Mouse (Mus musculus): Measurements from ENCODE around the gene Hnrnph3. TPM values are rescaled to one million over a fixed set of nuclear protein-coding genes. Genes with fewer than 3 reads are reported as not detected.

Gene Hnrnph3
- total and polyA plus RNA-seq, 3 experiments: 9.5 to 37.8 (median 15.1) TPM

DNA sequence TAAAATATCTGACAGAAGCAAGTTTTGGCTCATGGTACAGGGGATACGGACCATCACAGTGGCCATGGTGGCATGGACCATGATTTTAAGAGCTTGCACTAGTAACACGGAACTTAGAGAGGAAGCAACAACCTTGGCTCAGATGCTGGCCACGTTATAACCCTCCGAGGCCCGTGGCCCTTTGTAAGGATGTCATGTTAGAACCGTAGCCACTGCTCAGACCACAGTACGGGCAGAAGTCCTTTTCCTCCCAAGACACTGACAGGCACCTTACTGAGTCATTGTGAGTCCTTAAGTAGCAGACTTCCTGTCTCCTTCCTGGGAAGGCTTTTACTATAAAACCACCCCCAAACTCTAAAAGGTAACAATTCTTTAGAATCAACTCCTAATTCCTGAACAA is 27.2 kb upstream of the Hnrnph3 start:
- Histone ChIP-seq H3K9me3 (replicated peaks; ENCODE audit: low read length) (no peaks in the 10 kb centered on the region), H3K4me1 (ENCODE audit: control insufficient read depth in 1 of 2, insufficient read depth in 2 of 2) (peaks cover 9 to 29% of the 10 kb centered on the region in 2 experiments; a peak in 3 of 4 replicates), H3K9ac (ENCODE audit: insufficient read depth, low read depth) (no peak overlapping the region), H3K79me2 (replicated peaks; ENCODE audit: control insufficient read depth, extremely low read depth, insufficient read depth, poor library complexity, severe bottlenecking) (no peaks in the 10 kb centered on the region), H3K4me3 (replicated peaks in 1 of 3; ENCODE audit: low read depth in 2 of 3, low read length in 2 of 3, poor library complexity in 1 of 3) (no peak overlapping the region), H3K4me2 (ENCODE audit: insufficient read depth, low read depth, poor library complexity, severe bottlenecking) (no peak overlapping the region), H3K36me3 (replicated peaks in 1 of 2; ENCODE audit: control insufficient read depth in 1 of 2, insufficient read depth in 1 of 2, low read length in 1 of 2) (no peaks in the 10 kb centered on the region), H3K27ac (ENCODE audit: insufficient read depth, low read depth) (no peak overlapping the region), H3K27me3 (replicated peaks) (no peaks in the 10 kb centered on the region)
- dilution Hi-C loops (cut with MboI; ENCODE audit: extremely low pct_ligation_motif_present, extremely low pct_unique_long_range_greater_than_20kb, low sequenced_read_pairs): no loop called here
- DNase-seq (ENCODE audit: extremely low read depth): no peak
- in situ Hi-C loops (cut with MboI; ENCODE audit: low pct_ligation_motif_present, low pct_unique_long_range_greater_than_20kb, low sequenced_read_pairs): no loop called here
- TF ChIP-seq MAX (IDR thresholded peaks at IDR 0.05; ENCODE audit: low read length) (no peak), TCF12 (IDR thresholded peaks at IDR 0.05; ENCODE audit: low read depth, low read length) (no peak), CHD2 (IDR thresholded peaks at IDR 0.05; ENCODE audit: low read length) (no peak), MAZ (IDR thresholded peaks at IDR 0.05; ENCODE audit: low read depth, low read length) (no peak), ETS1 (conservative IDR thresholded peaks at IDR 0.05; ENCODE audit: low read depth, low read length) (no peak), SMC3 (IDR thresholded peaks at IDR 0.05; ENCODE audit: low read depth, low read length) (no peak), MXI1 (IDR thresholded peaks at IDR 0.05; ENCODE audit: low read depth, low read length) (no peak), JUND (conservative IDR thresholded peaks at IDR 0.05; ENCODE audit: low read depth, low read length) (no peak)

DNA sequence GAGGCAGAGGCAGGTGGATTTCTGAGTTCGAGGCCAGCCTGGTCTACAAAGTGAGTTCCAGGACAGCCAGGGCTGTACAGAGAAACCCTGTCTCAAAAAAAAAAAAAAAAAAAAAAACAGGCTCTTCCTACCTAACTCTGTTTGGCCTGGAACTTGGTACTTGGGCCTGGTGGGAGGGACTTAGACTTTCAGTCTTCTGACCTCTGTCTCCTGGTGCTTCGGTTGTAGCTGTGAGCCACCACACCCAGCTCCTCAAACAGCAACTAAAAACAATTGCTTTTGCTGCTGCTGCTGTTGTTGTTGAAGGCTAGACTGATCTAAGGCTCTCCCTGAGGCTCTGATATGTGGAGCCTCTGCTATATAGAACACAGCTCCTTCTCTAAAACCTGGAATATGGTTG is 25.1 kb upstream of the Hnrnph3 start:
- no peak overlapping the region for H3K4me3 ChIP-seq (replicated peaks in 1 of 3; ENCODE audit: low read depth in 2 of 3, low read length in 2 of 3, poor library complexity in 1 of 3)
- H3K27ac ChIP-seq (ENCODE audit: insufficient read depth, low read depth): no peak overlapping the region
- no peaks in the 10 kb centered on the region for H3K27me3 ChIP-seq (replicated peaks)
- DNase-seq (ENCODE audit: extremely low read depth): no peak
- in situ Hi-C loops (cut with MboI; ENCODE audit: low pct_ligation_motif_present, low pct_unique_long_range_greater_than_20kb, low sequenced_read_pairs) (no loop called here), dilution Hi-C loops (cut with MboI; ENCODE audit: extremely low pct_ligation_motif_present, extremely low pct_unique_long_range_greater_than_20kb, low sequenced_read_pairs) (no loop called here)
- no peak overlapping the region for H3K4me2 ChIP-seq (ENCODE audit: insufficient read depth, low read depth, poor library complexity, severe bottlenecking)
- no peaks in the 10 kb centered on the region for H3K9me3 ChIP-seq (replicated peaks; ENCODE audit: low read length)
- H3K9ac ChIP-seq (ENCODE audit: insufficient read depth, low read depth): no peak overlapping the region
- TF ChIP-seq ETS1 (conservative IDR thresholded peaks at IDR 0.05; ENCODE audit: low read depth, low read length) (no peak), NRF1 (IDR thresholded peaks at IDR 0.05; ENCODE audit: low read depth, low read length) (no peak), POLR2A (IDR thresholded peaks at IDR 0.05; ENCODE audit: low read depth, low read length) (no peak), ZKSCAN1 (IDR thresholded peaks at IDR 0.05; ENCODE audit: borderline replicate concordance, low read depth, low read length) (no peak), TCF12 (IDR thresholded peaks at IDR 0.05; ENCODE audit: low read depth, low read length) (no peak), USF1 (IDR thresholded peaks at IDR 0.05; ENCODE audit: low read depth, low read length) (no peak), MAZ (IDR thresholded peaks at IDR 0.05; ENCODE audit: low read depth, low read length) (no peak), UBTF (IDR thresholded peaks at IDR 0.05; ENCODE audit: low read depth, low read length) (no peak), CHD1 (IDR thresholded peaks at IDR 0.05; ENCODE audit: low read depth, low read length) (no peak), ZC3H11A (IDR thresholded peaks at IDR 0.05; ENCODE audit: low read depth, low read length) (no peak), SMC3 (IDR thresholded peaks at IDR 0.05; ENCODE audit: low read depth, low read length) (no peak), CHD2 (IDR thresholded peaks at IDR 0.05; ENCODE audit: low read length) (no peak), GABPA (IDR thresholded peaks at IDR 0.05; ENCODE audit: insufficient replicate concordance, low read depth, low read length) (no peak), PAX5 (IDR thresholded peaks at IDR 0.05; ENCODE audit: low read length) (no peak), CTCF (conservative IDR thresholded peaks at IDR 0.05 in 1 of 2, IDR thresholded peaks at IDR 0.05 in 1 of 2; ENCODE audit: low read depth in 2 of 2, low read length in 2 of 2) (no peak), E2F4 (IDR thresholded peaks at IDR 0.05; ENCODE audit: insufficient replicate concordance, low read depth, low read length) (no peak), POLR2AphosphoS2 (IDR thresholded peaks at IDR 0.05; ENCODE audit: low read depth, low read length) (no peak), BHLHE40 (IDR thresholded peaks at IDR 0.05; ENCODE audit: low read depth, low read length) (no peak)
- no peaks in the 10 kb centered on the region for H3K36me3 ChIP-seq (replicated peaks in 1 of 2; ENCODE audit: control insufficient read depth in 1 of 2, insufficient read depth in 1 of 2, low read length in 1 of 2)
- H3K4me1 ChIP-seq (ENCODE audit: control insufficient read depth in 1 of 2, insufficient read depth in 2 of 2): peaks cover 9 to 29% of the 10 kb centered on the region in 2 experiments; a peak in 3 of 4 replicates
- no peaks in the 10 kb centered on the region for H3K79me2 ChIP-seq (replicated peaks; ENCODE audit: control insufficient read depth, extremely low read depth, insufficient read depth, poor library complexity, severe bottlenecking)

Data from CH12.LX (cell line).